ENCODE assay signal across 1 mouse cellular context in the genomic region with DNA sequence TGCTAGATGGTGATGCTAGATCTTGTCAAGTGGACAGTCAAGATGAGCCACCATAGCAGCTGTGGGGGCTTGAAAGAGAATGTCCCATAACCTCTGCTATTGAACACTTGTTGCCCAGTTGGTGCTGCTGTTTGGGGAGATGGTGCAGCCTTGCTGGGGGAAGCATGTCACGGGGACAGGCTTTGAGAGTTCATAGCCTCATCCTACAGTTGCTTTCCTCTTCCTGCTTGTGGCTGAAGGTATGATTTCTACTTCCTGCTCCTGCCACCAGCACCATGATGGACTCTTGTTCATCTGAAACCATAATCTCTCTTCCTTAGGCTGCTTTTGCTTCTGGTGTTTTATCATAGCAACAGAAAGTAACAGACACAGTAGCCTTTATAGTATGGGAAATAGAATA.
TF ChIP-seq lines count a peak whose summit lies in the region.

No protein-coding gene starts in this region.

TF ChIP-seq in CH12.LX, 34 proteins besides CTCF, POLR2A, EP300 and RAD21:
- TF ChIP-seq ZNF384 (IDR thresholded peaks at IDR 0.05; ENCODE audit: low read depth, low read length) (no peak), USF1 (IDR thresholded peaks at IDR 0.05; ENCODE audit: low read depth, low read length) (no peak), GABPA (IDR thresholded peaks at IDR 0.05; ENCODE audit: insufficient replicate concordance, low read depth, low read length) (no peak), TBP (conservative IDR thresholded peaks at IDR 0.05; ENCODE audit: low read depth, low read length) (no peak), RCOR1 (conservative IDR thresholded peaks at IDR 0.05; ENCODE audit: low read depth, low read length) (no peak), KAT2A (IDR thresholded peaks at IDR 0.05; ENCODE audit: insufficient replicate concordance, low read length) (no peak)
